ENCODE assay signal across 11 mouse cellular contexts in the genomic region with DNA sequence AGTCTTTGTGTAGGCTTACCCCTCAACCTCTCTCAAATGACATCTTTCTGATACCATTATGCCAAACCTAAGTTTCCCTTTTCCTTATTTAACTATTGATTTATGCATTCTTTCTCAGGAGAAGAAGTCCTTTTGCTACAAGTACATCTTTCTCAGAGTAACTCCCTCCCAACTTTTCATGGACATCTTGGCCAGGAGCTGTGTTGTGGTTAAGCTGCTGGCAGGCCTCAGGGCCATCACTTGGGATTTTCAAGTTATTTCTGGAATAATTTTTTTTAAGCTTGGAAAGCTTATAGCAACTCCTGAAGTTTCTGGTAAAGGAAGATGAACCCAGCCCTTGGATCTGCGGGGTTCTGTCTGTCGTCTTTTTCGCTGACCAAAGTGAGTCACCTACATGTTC.
"Had no signal": no experiment of that assay in that cellular context is flagged by ENCODE, and none has a peak within 500 bp of the region (broad histone marks: within the 10 kb centered on the region; RNA-seq: fewer than 3 reads in every experiment).

No protein-coding gene starts in this region.

- DNase-seq: kidney, adult 9 months; kidney, postnatal 14 days; kidney, postnatal 4 days; layer of hippocampus, postnatal 36 days; liver, embryonic 13.5 days; lung, adult 2 months; right cerebral cortex, adult 18-20 months; right cerebral cortex, postnatal 14 days; right cerebral cortex, postnatal 4 days; spleen, adult 18-20 months; thymus, postnatal 25 days had no signal
